Mouse (Mus musculus): ENCODE measurements at regions not wholly inside any gene's neighbourhood (a gene's known extent, or its start where the extent isn't known, plus 50 kb on each side); places are given as distances from the start of the nearest gene placed in this dataset.

GRCm38 (mm10) chr17:15193831-15194230, 152.5 kb upstream of the Gm3448 start:
- no peak for DNase-seq

GRCm38 (mm10) chr17:15192840-15193239, 151.5 kb upstream of the Gm3448 start:
- peak; percentile 34 for DNase-seq

GRCm38 (mm10) chr17:15185217-15185616, 143.9 kb upstream of the Gm3448 start:
- no peak for DNase-seq

- DNase-seq = no peak
These were observed 142.5 kb upstream of the Gm3448 start for GRCm38 (mm10) chr17:15183800-15184199.

- DNase-seq = no peak
These were observed 140.8 kb upstream of the Gm3448 start for GRCm38 (mm10) chr17:15182105-15182504.

GRCm38 (mm10) chr17:15180223-15180860, 139.0 kb upstream of the Gm3448 start:
- DNase-seq = no peak

GRCm38 (mm10) chr17:15179411-15179951, 138.1 kb upstream of the Gm3448 start:
- no peak for DNase-seq

GRCm38 (mm10) chr17:15177390-15177789, 136.1 kb upstream of the Gm3448 start:
- DNase-seq = no peak

GRCm38 (mm10) chr17:15174354-15174953, 133.1 kb upstream of the Gm3448 start:
- no peak for DNase-seq

GRCm38 (mm10) chr17:15167927-15168326, 126.6 kb upstream of the Gm3448 start:
- no peak for DNase-seq

GRCm38 (mm10) chr17:15157693-15158333, 116.5 kb upstream of the Gm3448 start:
- no peak for DNase-seq

- DNase-seq = no peak
These were observed 111.8 kb upstream of the Gm3448 start for GRCm38 (mm10) chr17:15152996-15153735.

GRCm38 (mm10) chr17:15152477-15152876, 111.1 kb upstream of the Gm3448 start:
- DNase-seq = no peak

- no peak for DNase-seq
These were observed 110.4 kb upstream of the Gm3448 start for GRCm38 (mm10) chr17:15151695-15152094.

GRCm38 (mm10) chr17:15146607-15147006, 105.3 kb upstream of the Gm3448 start:
- no peak for DNase-seq

GRCm38 (mm10) chr17:15145191-15145968, 104.0 kb upstream of the Gm3448 start:
- no peak for DNase-seq

- DNase-seq = no peak
These were observed 99.1 kb upstream of the Gm3448 start for GRCm38 (mm10) chr17:15140391-15140790.

All from adrenal gland, adult 2 months (tissue).